Mouse (Mus musculus) liver, postnatal 0 days (tissue): ENCODE measurements around the gene Hdac9.

ENCODE experiments used
- CTCF ChIP-seq: sonication (generic); IDR thresholded peaks from 2 replicates; pipeline ENCODE4 v1.5.1; 2016; ENCODE audit warnings: antibody characterized with exemption, low read depth
- EP300 ChIP-seq: IDR thresholded peaks from 2 replicates; pipeline ENCODE4 v1.6.1; 2016; ENCODE audit warnings: antibody characterized with exemption, low read depth, mild to moderate bottlenecking

- TF ChIP-seq CTCF: no peak
- TF ChIP-seq EP300: no peak
Measured at GRCm38 (mm10) chr12:34178931-34179330, 738.0 kb downstream of the Hdac9 start.
